Mouse (Mus musculus): ENCODE measurements around the gene Syt12. TPM values are rescaled to one million over a fixed set of nuclear protein-coding genes. Genes with fewer than 3 reads are reported as not detected.

The Syt12 gene
- polyA plus RNA-seq, 1 experiment from 2014 or later: 2.1 TPM

DNA sequence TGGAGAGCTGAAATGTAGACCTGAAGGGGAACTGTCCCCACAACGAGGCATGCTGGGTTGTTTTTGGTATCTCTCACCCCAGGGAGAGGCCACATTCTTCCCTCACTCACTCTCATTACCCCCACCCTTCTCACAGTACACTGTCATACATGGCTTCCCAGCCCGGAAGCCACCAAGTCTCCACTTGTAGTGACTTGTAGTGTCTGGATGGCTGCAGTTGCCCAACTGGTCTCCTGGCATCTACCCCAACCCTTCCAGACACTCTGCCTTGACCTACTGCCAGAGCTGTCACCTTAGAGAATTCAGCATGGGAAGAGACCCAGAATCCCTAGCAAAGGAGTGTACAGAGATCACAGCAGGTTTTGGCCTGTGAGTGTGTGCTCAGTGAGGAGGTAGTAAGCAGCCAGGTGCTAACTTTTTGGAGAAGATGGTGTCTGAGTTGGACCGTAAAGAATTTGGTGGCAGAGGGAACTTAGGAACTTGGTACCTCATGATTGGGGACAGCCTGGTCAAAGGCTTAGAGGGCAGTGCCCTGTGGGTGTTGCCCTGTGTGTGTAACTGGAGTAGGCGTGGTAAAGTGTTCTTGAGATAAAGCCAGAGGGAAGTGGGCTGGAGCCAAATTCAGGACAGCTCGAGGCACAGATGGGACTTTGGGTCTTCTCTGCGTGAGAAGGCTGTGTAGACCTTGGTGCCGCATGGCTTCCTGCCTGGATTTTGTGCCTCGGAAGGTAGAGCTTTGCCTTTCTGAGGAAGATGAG lies 56.9 kb downstream of the Syt12 start:
- Histone ChIP-seq H3K4me2 (replicated peaks) (no peak overlapping the region), H3K27me3 (no peaks in the 10 kb centered on the region), H3K9ac (no peak overlapping the region), H3K9me3 (no peaks in the 10 kb centered on the region), H3K36me3 (peaks cover 22% of the 10 kb centered on the region), H3K4me1 (no peaks in the 10 kb centered on the region), H3K27ac (no peak overlapping the region), H3K4me3 (no peak overlapping the region)
- no peak for ATAC-seq (ENCODE audit: insufficient number of reproducible peaks, insufficient read depth, low FRiP score, low TSS enrichment)
- WGBS: 79% methylated on average over 8 of the region's 8 CpGs

GRCm38 (mm10) chr19:4419711-4420110 lies 57.5 kb downstream of the Syt12 start:
- H3K27me3 ChIP-seq: no peaks in the 10 kb centered on the region
- no peak overlapping the region for H3K4me2 ChIP-seq (replicated peaks)
- H3K4me1 ChIP-seq: no peaks in the 10 kb centered on the region
- no peak overlapping the region for H3K27ac ChIP-seq
- H3K9ac ChIP-seq: no peak overlapping the region
- H3K9me3 ChIP-seq: no peaks in the 10 kb centered on the region
- WGBS: 94% methylated on average over 5 of the region's 5 CpGs
- no peak overlapping the region for H3K4me3 ChIP-seq
- no peak for ATAC-seq (ENCODE audit: insufficient number of reproducible peaks, insufficient read depth, low FRiP score, low TSS enrichment)
- peaks cover 16% of the 10 kb centered on the region; the same call in 1 of the 2 replicates for H3K36me3 ChIP-seq

GRCm38 (mm10) chr19:4417713-4418112 lies 59.5 kb downstream of the Syt12 start:
- no peak overlapping the region for H3K9ac ChIP-seq
- H3K4me2 ChIP-seq (replicated peaks): no peak overlapping the region
- H3K27ac ChIP-seq: no peak overlapping the region
- H3K4me3 ChIP-seq: no peak overlapping the region
- no peaks in the 10 kb centered on the region for H3K4me1 ChIP-seq
- H3K36me3 ChIP-seq: peaks cover 3% of the 10 kb centered on the region; the same call in 1 of the 2 replicates
- H3K27me3 ChIP-seq: no peaks in the 10 kb centered on the region
- H3K9me3 ChIP-seq: no peaks in the 10 kb centered on the region
- no peak for ATAC-seq (ENCODE audit: insufficient number of reproducible peaks, insufficient read depth, low FRiP score, low TSS enrichment)

DNA sequence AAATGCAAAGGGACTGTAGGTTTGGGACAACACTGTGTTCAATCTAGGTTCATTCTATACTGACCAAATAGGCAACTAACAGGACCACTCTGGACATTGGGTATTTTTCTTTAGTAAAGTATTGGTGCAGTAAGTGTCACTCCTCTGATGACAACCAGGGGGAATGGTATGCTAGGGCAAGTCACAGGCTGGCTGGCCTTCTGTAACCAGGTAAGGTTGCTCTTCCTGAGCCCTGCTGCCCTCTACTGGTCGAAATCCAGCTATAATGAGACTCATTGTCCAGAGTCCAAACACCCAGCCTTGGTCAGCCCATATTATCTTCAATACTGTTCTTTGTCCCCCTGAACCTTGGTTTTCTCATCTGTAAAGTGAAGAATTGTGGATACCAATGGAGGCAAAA lies 60.1 kb downstream of the Syt12 start:
- H3K9me3 ChIP-seq: no peaks in the 10 kb centered on the region
- no peak for ATAC-seq (ENCODE audit: insufficient number of reproducible peaks, insufficient read depth, low FRiP score, low TSS enrichment)
- H3K4me3 ChIP-seq: no peak overlapping the region
- peaks cover 3% of the 10 kb centered on the region; the same call in 1 of the 2 replicates for H3K36me3 ChIP-seq
- no peak overlapping the region for H3K4me2 ChIP-seq (replicated peaks)
- 0% methylated on average over 1 of the region's 1 CpGs for WGBS
- H3K4me1 ChIP-seq: no peaks in the 10 kb centered on the region
- H3K27me3 ChIP-seq: no peaks in the 10 kb centered on the region
- no peak overlapping the region for H3K9ac ChIP-seq
- H3K27ac ChIP-seq: no peak overlapping the region

DNA sequence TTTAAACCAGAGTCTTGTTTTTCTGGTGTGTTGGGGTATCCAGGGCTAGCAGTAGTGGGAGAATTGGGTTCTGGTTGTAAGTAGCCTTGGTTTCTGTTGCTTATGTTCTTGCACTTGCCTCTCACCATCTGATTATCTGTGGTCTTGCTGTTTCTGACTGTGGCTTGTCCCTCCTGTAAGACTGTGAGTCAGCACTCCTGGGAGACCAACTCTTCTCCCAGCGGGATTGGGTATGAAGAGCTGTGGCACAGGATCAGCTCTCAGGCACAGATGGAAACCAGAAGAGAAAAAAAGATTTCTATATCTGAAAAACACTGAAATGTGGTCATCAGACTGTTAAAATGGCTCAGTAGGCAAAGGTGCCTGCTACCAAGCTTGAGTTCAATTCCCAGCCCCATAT lies 62.6 kb downstream of the Syt12 start:
- H3K4me1 ChIP-seq: no peaks in the 10 kb centered on the region
- no peaks in the 10 kb centered on the region for H3K27me3 ChIP-seq
- H3K4me2 ChIP-seq (replicated peaks): no peak overlapping the region
- no peak overlapping the region for H3K4me3 ChIP-seq
- no peaks in the 10 kb centered on the region for H3K36me3 ChIP-seq
- no peak overlapping the region for H3K27ac ChIP-seq
- WGBS: 69% methylated on average over 1 of the region's 1 CpGs
- ATAC-seq (ENCODE audit: insufficient number of reproducible peaks, insufficient read depth, low FRiP score, low TSS enrichment): no peak
- no peaks in the 10 kb centered on the region for H3K9me3 ChIP-seq
- H3K9ac ChIP-seq: no peak overlapping the region

DNA sequence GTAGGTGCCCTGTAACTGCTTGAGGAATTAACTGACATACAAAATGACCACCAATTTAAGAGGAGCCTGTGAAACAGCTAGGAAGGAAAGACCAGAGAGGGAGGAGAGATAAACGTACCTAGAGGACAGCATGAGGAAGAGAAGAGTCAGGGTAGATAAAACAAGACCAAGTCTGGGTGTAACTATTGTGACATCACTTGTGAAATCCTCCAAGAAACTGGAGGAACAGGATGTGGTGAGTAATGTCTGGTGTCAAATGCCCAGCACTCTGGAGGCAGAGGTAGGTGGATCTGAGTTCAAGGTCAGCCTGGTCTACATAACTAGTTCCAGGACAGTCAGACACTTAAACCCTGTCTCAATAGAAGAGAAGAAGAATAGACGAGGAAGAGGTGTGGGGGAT lies 68.2 kb downstream of the Syt12 start:
- Histone ChIP-seq H3K27me3 (no peaks in the 10 kb centered on the region), H3K4me1 (no peaks in the 10 kb centered on the region), H3K4me2 (replicated peaks) (no peak overlapping the region), H3K9me3 (no peaks in the 10 kb centered on the region), H3K27ac (no peak overlapping the region), H3K4me3 (no peak overlapping the region), H3K36me3 (no peaks in the 10 kb centered on the region), H3K9ac (no peak overlapping the region)
- no peak for ATAC-seq (ENCODE audit: insufficient number of reproducible peaks, insufficient read depth, low FRiP score, low TSS enrichment)
- WGBS: 66% methylated on average over 2 of the region's 2 CpGs

GRCm38 (mm10) chr19:4404840-4405239 lies 72.4 kb downstream of the Syt12 start:
- 95% methylated on average over 2 of the region's 2 CpGs for WGBS
- Histone ChIP-seq H3K9ac (no peak overlapping the region), H3K4me2 (replicated peaks) (no peak overlapping the region), H3K36me3 (no peaks in the 10 kb centered on the region), H3K4me1 (no peaks in the 10 kb centered on the region), H3K27ac (no peak overlapping the region), H3K4me3 (no peak overlapping the region), H3K9me3 (no peaks in the 10 kb centered on the region), H3K27me3 (no peaks in the 10 kb centered on the region)
- ATAC-seq (ENCODE audit: insufficient number of reproducible peaks, insufficient read depth, low FRiP score, low TSS enrichment): no peak

- Histone ChIP-seq H3K36me3 (no peaks in the 10 kb centered on the region), H3K27ac (no peak overlapping the region), H3K4me1 (peaks cover 9% of the 10 kb centered on the region), H3K27me3 (no peaks in the 10 kb centered on the region), H3K9ac (no peak overlapping the region), H3K4me2 (replicated peaks) (peak overlapping the region; percentile 77; the same call in 1 of the 2 replicates), H3K9me3 (no peaks in the 10 kb centered on the region), H3K4me3 (no peak overlapping the region)
- WGBS: 72% methylated on average over 4 of the region's 4 CpGs
- no peak for ATAC-seq (ENCODE audit: insufficient number of reproducible peaks, insufficient read depth, low FRiP score, low TSS enrichment)
Observed at GRCm38 (mm10) chr19:4398959-4399358, 78.3 kb downstream of the Syt12 start.

DNA sequence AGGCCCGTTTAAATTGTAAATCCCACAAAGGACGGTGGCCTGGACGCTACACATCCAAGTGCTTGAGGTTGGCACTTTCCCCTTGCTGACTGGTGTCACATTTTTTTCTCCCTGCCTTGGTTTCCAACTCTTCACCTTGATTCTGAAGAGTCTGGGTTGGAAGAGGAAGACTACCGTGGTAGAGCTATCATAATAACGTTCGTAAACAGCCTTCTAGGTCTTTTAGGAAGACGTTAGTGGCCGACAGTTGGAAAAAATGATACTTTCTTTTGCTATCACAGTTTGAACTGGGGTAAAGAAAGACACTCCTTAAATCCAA lies 78.7 kb downstream of the Syt12 start:
- Histone ChIP-seq H3K4me1 (peaks cover 11% of the 10 kb centered on the region), H3K27me3 (no peaks in the 10 kb centered on the region), H3K9me3 (no peaks in the 10 kb centered on the region), H3K9ac (peak overlapping the region; percentile 100), H3K36me3 (0 out of 2 replicates have a peak, but pooled peaks cover under 1% of the 10 kb centered on the region), H3K4me3 (peak overlapping the region; percentile 100), H3K4me2 (replicated peaks) (peak overlapping the region; percentile 77), H3K27ac (peak overlapping the region; percentile 90)
- WGBS: 27% methylated on average over 8 of the region's 8 CpGs
- no peak for ATAC-seq (ENCODE audit: insufficient number of reproducible peaks, insufficient read depth, low FRiP score, low TSS enrichment)

DNA sequence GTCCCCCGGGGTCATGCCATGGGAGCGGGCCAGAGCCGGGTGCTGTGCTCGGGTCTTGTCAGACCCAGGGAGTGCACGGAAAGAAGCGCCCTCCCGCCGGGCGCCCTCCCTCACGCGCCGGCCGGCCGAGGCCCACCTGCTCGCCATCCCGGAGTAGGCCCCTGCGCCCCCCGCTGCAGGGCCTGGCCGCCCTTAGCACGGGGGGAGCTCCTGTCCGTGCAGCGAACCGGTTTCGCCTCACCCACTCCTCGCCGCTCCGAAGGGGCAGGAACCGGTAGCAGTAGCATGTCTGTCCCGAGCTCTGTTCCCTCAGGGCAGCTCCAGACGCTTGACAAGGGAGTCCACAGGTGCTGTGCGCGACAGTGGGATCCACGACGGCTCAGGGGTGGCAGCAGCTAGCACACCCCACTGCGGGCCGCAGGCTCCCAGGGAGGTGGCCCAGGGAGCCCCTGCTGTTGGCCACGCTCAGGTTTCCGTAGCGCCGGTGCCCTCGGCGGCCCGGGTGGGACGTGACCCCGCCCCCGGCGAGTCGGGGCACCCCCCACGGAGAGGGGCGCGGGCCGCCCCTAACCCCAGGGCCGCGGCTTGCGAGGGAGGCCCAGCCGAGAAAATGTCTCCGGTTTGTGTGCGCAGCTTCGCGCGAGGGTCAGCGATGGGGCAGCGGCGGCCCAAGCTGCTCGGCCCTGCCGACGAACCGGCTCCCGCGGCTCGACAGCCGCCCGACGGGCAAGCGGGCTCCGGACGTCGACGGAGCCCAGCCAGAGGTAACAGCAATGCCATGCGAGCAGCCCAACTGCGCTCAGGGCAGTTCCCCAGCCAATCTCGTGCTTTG lies 79.2 kb downstream of the Syt12 start, which contains the start of gene Kdm2a:
Gene Kdm2a, minus strand, starts transcription at position 488 of the 832 bp plus-strand sequence.
- Histone ChIP-seq H3K36me3 (peaks cover 5% of the 10 kb centered on the region; the same call in 1 of the 2 replicates), H3K27ac (peak within 1 kb of the TSS; percentile 90), H3K9ac (peak within 1 kb of the TSS; percentile 100), H3K9me3 (no peaks in the 10 kb centered on the region), H3K4me2 (replicated peaks) (peak within 1 kb of the TSS; percentile 77), H3K27me3 (no peaks in the 10 kb centered on the region), H3K4me3 (peak within 1 kb of the TSS; percentile 100), H3K4me1 (peaks cover 12% of the 10 kb centered on the region)
- ATAC-seq (ENCODE audit: insufficient number of reproducible peaks, insufficient read depth, low FRiP score, low TSS enrichment): peak; percentile 18
- WGBS: under 1% methylated on average over 82 of the region's 82 CpGs

GRCm38 (mm10) chr19:4396998-4397797 lies 80.0 kb downstream of the Syt12 start:
- Histone ChIP-seq H3K4me2 (replicated peaks) (peak overlapping the region; percentile 77), H3K4me1 (peaks cover 12% of the 10 kb centered on the region), H3K36me3 (peaks cover 7% of the 10 kb centered on the region; the same call in 1 of the 2 replicates), H3K9ac (peak overlapping the region; percentile 100), H3K9me3 (no peaks in the 10 kb centered on the region), H3K4me3 (peak overlapping the region; percentile 100), H3K27ac (peak overlapping the region; percentile 97), H3K27me3 (no peaks in the 10 kb centered on the region)
- WGBS: 2% methylated on average over 59 of the region's 90 CpGs
- ATAC-seq (ENCODE audit: insufficient number of reproducible peaks, insufficient read depth, low FRiP score, low TSS enrichment): peak; percentile 91

All from embryonic facial prominence, embryonic 12.5 days (tissue).